Mouse (Mus musculus): ENCODE data around the gene Ak7. TPM values are rescaled to one million over a fixed set of nuclear protein-coding genes. Genes with fewer than 3 reads are reported as not detected.

Ak7 gene
- 0.13 TPM in 2 replicates for polyA plus RNA-seq (2014; fragmentation: Nextera tagmentation; extraction: Ambion mirVana)

DNA sequence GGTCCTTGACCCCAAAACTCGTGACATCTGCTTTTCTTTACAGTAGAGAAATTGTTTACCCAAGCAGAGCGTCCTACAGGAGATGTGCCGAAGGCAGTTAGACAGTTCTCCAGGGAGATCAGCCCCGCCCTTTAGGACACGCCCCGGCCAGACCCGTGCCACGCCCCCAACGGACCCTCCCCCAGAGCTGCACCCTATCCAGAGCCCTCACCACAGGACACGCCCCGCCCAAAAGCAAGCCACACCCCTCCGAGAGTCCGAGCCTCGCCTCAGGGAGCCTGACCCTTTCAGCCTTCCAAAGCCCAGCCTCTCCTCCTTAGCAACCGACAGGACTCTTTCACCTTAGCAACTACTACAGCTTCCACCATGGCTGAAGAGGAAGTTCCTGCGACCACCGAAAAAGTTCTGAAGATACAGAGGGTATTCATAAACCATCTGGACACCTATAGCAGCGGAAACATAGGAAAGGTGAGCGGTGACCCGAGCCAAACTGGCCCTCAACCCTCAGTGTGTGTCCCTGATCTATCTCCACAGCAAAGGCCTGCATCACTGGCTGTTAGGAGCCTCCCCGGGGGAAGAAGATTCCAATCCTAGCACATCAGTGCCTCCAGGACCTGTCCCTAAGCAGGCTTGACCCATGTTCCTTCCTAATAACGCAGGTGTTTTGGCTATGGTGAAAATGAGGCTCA is at the start of gene Ak7:
Gene Ak7 (plus strand): TSS at position 178 of the 689 bp plus-strand sequence.
- no peaks in the 10 kb centered on the region for H3K9me3 ChIP-seq (ENCODE audit: control insufficient read depth, low read length)
- ATAC-seq (replicated peaks; ENCODE audit: low FRiP score) (peak; percentile 78), DNase-seq (ENCODE audit: low spot score) (peak; percentile 87)
- no peak within 1 kb of the TSS for H3K27ac ChIP-seq (ENCODE audit: low read depth, low read length)
- no peak within 1 kb of the TSS for H3K9ac ChIP-seq (ENCODE audit: low read length)
- no peak within 1 kb of the TSS for H3K4me3 ChIP-seq (ENCODE audit: low read depth, low read length)
- 9% methylated on average over 22 of the region's 22 CpGs for WGBS
- peak within 1 kb of the TSS; percentile 31; the same call in 1 of the 2 replicates for H3K4me2 ChIP-seq (ENCODE audit: low read depth, low read length, severe bottlenecking)
- H3K36me3 ChIP-seq (ENCODE audit: control insufficient read depth, insufficient read depth, low read length): no peaks in the 10 kb centered on the region; the same call in 1 of the 2 replicates
- H3K4me1 ChIP-seq (replicated peaks; ENCODE audit: control insufficient read depth, insufficient read depth, low read length): peaks cover 5% of the 10 kb centered on the region
- H3K27me3 ChIP-seq (ENCODE audit: control insufficient read depth, insufficient read depth, low read length): no peaks in the 10 kb centered on the region

DNA sequence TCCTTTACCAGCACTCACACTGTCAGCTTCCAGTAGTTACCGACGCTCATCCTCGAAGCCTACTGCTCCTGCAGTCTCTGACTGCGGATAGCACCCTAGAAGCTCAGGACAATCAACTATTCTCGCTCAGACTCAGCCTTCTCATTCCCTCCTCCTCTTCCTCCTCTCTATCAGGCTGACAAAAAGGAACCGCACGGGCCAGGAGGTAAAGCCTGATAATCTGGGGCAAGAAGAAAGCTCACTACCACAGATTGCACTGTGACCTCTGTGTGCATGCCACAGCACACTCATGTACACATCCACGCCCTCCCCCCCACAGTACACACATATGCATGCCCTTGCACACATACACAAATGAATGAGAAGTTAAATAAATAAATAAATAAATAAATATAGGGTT is 29.5 kb upstream of the Ak7 start:
- Histone ChIP-seq H3K4me1 (replicated peaks; ENCODE audit: control insufficient read depth, insufficient read depth, low read length) (no peaks in the 10 kb centered on the region), H3K9ac (ENCODE audit: low read length) (no peak overlapping the region), H3K9me3 (ENCODE audit: control insufficient read depth, low read length) (no peaks in the 10 kb centered on the region), H3K4me2 (ENCODE audit: low read depth, low read length, severe bottlenecking) (no peak overlapping the region), H3K27ac (ENCODE audit: low read depth, low read length) (no peak overlapping the region), H3K27me3 (ENCODE audit: control insufficient read depth, insufficient read depth, low read length) (no peaks in the 10 kb centered on the region), H3K4me3 (ENCODE audit: low read depth, low read length) (no peak overlapping the region), H3K36me3 (ENCODE audit: control insufficient read depth, insufficient read depth, low read length) (peaks cover 5% of the 10 kb centered on the region)
- WGBS: 91% methylated on average over 8 of the region's 8 CpGs
- ATAC-seq (replicated peaks; ENCODE audit: low FRiP score) (no peak), DNase-seq (ENCODE audit: low spot score) (no peak)

DNA sequence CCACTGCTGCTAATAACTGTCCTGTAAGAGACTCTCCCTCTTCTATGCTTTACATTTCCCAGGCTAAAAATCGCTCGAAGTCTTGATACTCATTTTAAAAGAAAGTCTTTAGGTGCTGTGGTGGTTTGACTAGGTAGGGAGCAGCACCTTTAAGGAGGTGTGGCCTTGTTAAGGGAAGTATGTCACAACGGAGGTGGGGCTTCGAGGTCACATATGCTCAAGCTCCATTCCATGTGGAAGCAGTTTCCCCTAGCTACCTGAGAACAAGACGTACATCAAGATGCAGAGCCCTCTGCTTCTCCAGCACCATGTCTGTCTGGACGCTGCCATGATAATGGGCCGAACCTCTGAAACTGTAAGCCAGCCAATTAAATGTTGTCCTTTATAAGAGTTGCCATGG is 27.6 kb upstream of the Ak7 start:
- Histone ChIP-seq H3K4me3 (ENCODE audit: low read depth, low read length) (no peak overlapping the region), H3K4me2 (ENCODE audit: low read depth, low read length, severe bottlenecking) (no peak overlapping the region)

DNA sequence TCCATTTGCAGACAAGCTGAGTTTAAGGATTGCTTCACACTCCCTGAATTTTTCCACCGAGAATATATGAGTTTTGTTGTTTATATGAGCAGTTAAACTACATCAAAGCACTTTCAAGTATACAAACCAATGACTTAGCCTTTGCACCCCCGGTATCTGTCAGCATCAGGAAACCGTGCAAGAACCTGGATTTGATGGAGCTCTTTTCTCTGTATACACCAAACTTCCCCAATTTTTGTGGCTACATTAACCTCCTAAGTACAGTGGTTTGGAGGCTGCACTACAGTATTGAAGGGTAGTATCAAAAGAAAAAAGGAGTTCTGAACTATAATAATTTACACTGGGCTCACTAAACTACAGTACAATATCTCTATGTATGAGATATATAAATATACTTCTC is 27.0 kb upstream of the Ak7 start:
- no peak overlapping the region for H3K4me3 ChIP-seq (ENCODE audit: low read depth, low read length)

More for the DNA sequence above, 27.6 kb upstream of the Ak7 start:
- DNase-seq (ENCODE audit: low spot score) (no peak), ATAC-seq (replicated peaks; ENCODE audit: low FRiP score) (no peak)
- no peak overlapping the region for H3K27ac ChIP-seq (ENCODE audit: low read depth, low read length)
- 88% methylated on average over 7 of the region's 7 CpGs for WGBS
- peaks cover 3% of the 10 kb centered on the region for H3K36me3 ChIP-seq (ENCODE audit: control insufficient read depth, insufficient read depth, low read length)
- H3K9ac ChIP-seq (ENCODE audit: low read length): no peak overlapping the region
- H3K27me3 ChIP-seq (ENCODE audit: control insufficient read depth, insufficient read depth, low read length): no peaks in the 10 kb centered on the region
- H3K4me1 ChIP-seq (replicated peaks; ENCODE audit: control insufficient read depth, insufficient read depth, low read length): no peaks in the 10 kb centered on the region; the same call in 1 of the 2 replicates
- no peaks in the 10 kb centered on the region for H3K9me3 ChIP-seq (ENCODE audit: control insufficient read depth, low read length)

DNA sequence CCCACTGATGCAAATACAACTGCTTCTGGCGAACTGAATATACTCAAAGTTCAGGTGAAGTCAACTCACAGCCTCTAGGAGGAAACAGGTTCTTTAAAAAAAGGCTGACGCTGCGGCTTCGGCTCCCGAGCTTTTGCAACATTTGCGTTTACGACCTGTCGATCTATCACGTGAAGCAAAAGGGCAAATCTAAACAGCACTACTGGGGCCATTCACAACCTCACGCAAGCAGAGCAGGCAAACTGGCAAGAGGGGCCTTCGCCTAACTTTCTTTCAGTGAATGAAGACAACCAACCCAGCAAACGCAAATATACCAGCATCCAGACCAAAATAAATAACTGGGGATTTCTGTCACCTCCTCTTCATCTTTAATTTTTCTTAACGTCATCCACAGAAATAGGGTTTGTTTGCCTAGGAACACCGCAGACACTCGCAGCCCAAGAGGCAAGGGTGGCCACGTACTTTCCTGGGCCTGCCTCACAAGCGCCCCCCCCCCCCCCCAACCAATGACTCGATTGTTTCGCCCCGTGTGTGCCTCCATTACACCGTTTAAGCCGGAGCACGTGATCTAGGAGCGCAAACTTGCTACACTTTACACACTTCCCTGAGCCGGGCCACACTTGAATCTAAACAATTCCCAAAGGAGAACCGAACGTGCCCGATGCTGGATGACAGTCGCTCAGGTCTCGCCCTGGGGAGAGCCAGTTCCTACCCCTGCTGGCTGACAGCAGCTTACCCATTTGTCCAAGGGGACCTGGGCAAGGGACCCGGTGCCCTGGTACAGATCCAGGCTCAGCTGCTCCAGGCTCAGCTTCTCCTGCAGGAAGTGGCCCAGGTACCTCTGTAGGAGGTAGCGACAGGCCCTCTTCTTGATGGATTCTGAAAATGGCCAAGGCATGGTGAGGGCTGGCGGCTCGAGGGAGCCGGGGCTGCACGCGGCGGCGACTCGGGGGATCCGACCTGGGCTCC is 21.6 kb upstream of the Ak7 start, which contains the start of gene Gskip:
Gene Gskip (plus strand): TSS at position 897 of the 969 bp plus-strand sequence.
- Histone ChIP-seq H3K4me2 (ENCODE audit: low read depth, low read length, severe bottlenecking) (peak within 1 kb of the TSS; percentile 94), H3K27me3 (ENCODE audit: control insufficient read depth, insufficient read depth, low read length) (no peaks in the 10 kb centered on the region), H3K36me3 (ENCODE audit: control insufficient read depth, insufficient read depth, low read length) (no peaks in the 10 kb centered on the region; the same call in 1 of the 2 replicates), H3K4me1 (replicated peaks; ENCODE audit: control insufficient read depth, insufficient read depth, low read length) (peaks cover 6% of the 10 kb centered on the region; the same call in 1 of the 2 replicates), H3K9me3 (ENCODE audit: control insufficient read depth, low read length) (no peaks in the 10 kb centered on the region), H3K9ac (ENCODE audit: low read length) (peak within 1 kb of the TSS; percentile 86), H3K4me3 (ENCODE audit: low read depth, low read length) (peak within 1 kb of the TSS; percentile 91), H3K27ac (ENCODE audit: low read depth, low read length) (peak within 1 kb of the TSS; percentile 81)
- peak; percentile 62 for ATAC-seq (replicated peaks; ENCODE audit: low FRiP score)
- peak; percentile 73 for DNase-seq (ENCODE audit: low spot score)
- 4% methylated on average over 39 of the region's 41 CpGs for WGBS

More for the DNA sequence above, 27.0 kb upstream of the Ak7 start:
- ATAC-seq (replicated peaks; ENCODE audit: low FRiP score): no peak
- H3K9ac ChIP-seq (ENCODE audit: low read length): no peak overlapping the region
- DNase-seq (ENCODE audit: low spot score): no peak
- no peaks in the 10 kb centered on the region; the same call in 1 of the 2 replicates for H3K36me3 ChIP-seq (ENCODE audit: control insufficient read depth, insufficient read depth, low read length)
- no peaks in the 10 kb centered on the region for H3K27me3 ChIP-seq (ENCODE audit: control insufficient read depth, insufficient read depth, low read length)
- H3K4me1 ChIP-seq (replicated peaks; ENCODE audit: control insufficient read depth, insufficient read depth, low read length): no peaks in the 10 kb centered on the region; the same call in 1 of the 2 replicates
- H3K9me3 ChIP-seq (ENCODE audit: control insufficient read depth, low read length): no peaks in the 10 kb centered on the region
- no peak overlapping the region for H3K27ac ChIP-seq (ENCODE audit: low read depth, low read length)
- H3K4me2 ChIP-seq (ENCODE audit: low read depth, low read length, severe bottlenecking): no peak overlapping the region
- 93% methylated on average over 3 of the region's 3 CpGs for WGBS

DNA sequence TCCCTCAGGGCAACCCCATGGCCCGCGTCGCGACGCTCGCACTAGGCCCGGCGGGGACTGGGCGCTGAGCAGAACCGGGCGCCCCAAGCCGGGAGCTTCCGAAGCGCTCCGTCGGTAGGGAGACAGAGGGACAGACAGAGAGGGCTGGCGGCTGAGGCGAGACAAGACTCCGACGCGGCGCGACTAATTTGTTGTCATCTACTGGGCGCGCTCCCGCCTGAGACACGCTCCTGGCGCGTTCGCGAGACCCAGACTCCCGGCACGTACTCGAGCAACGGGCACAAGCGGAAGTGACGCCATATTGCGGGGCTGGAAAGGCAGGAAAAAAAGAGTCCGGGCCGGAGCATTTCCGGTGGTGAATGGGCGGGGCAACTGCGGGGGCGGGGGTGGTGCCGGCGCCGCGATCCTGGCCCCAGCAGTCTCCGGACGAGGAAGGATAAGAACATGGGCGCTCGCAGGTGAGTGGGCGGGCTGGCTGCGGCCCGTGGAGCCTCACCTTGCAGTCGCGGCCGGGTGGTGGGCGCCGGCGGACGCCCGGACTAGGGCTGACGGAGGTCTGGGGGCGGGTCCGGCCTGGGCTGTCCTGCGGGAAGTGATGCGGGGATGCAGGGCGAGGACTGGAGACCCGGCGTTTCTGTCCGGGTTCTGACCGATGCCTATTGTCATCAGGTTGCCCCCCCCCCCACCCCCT is 20.6 kb upstream of the Ak7 start, which contains the start of gene Atg2b:
Gene Atg2b (minus strand): TSS at position 211 of the 691 bp plus-strand sequence.
- peak within 1 kb of the TSS; percentile 81 for H3K27ac ChIP-seq (ENCODE audit: low read depth, low read length)
- no peaks in the 10 kb centered on the region for H3K27me3 ChIP-seq (ENCODE audit: control insufficient read depth, insufficient read depth, low read length)
- H3K9ac ChIP-seq (ENCODE audit: low read length): peak within 1 kb of the TSS; percentile 86
- H3K9me3 ChIP-seq (ENCODE audit: control insufficient read depth, low read length): no peaks in the 10 kb centered on the region
- ATAC-seq (replicated peaks; ENCODE audit: low FRiP score) (peak; percentile 91), DNase-seq (ENCODE audit: low spot score) (peak; percentile 98)
- H3K4me1 ChIP-seq (replicated peaks; ENCODE audit: control insufficient read depth, insufficient read depth, low read length): peaks cover 6% of the 10 kb centered on the region; the same call in 1 of the 2 replicates
- H3K36me3 ChIP-seq (ENCODE audit: control insufficient read depth, insufficient read depth, low read length): no peaks in the 10 kb centered on the region; the same call in 1 of the 2 replicates
- WGBS: under 1% methylated on average over 71 of the region's 73 CpGs
- peak within 1 kb of the TSS; percentile 94 for H3K4me2 ChIP-seq (ENCODE audit: low read depth, low read length, severe bottlenecking)
- peak within 1 kb of the TSS; percentile 91 for H3K4me3 ChIP-seq (ENCODE audit: low read depth, low read length)

DNA sequence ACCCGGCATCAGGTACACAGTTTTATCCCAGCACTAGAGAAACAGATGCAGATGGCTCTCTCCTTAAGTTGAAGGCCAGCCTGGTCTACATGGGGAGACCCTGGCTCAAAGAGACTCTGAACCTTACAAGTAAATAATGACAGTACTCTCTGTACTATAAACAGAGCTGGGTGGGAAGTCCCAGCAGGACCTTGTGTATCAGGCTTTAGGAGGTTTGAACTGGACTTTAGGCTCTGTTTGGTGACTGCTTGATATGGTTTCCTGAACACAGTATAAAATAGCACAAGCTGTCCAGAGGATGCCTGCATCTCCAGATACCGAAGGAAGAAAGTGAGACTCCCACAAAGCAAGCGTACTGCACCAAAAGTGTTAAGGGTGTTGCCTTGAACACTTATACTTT is 19.0 kb upstream of the Ak7 start:
- H3K9me3 ChIP-seq (ENCODE audit: control insufficient read depth, low read length): no peaks in the 10 kb centered on the region
- no peaks in the 10 kb centered on the region for H3K27me3 ChIP-seq (ENCODE audit: control insufficient read depth, insufficient read depth, low read length)
- H3K4me3 ChIP-seq (ENCODE audit: low read depth, low read length): no peak overlapping the region
- no peak for DNase-seq (ENCODE audit: low spot score)
- H3K9ac ChIP-seq (ENCODE audit: low read length): no peak overlapping the region
- no peak for ATAC-seq (replicated peaks; ENCODE audit: low FRiP score)
- no peaks in the 10 kb centered on the region; the same call in 1 of the 2 replicates for H3K36me3 ChIP-seq (ENCODE audit: control insufficient read depth, insufficient read depth, low read length)
- H3K4me1 ChIP-seq (replicated peaks; ENCODE audit: control insufficient read depth, insufficient read depth, low read length): peaks cover 6% of the 10 kb centered on the region; the same call in 1 of the 2 replicates
- H3K4me2 ChIP-seq (ENCODE audit: low read depth, low read length, severe bottlenecking): no peak overlapping the region
- H3K27ac ChIP-seq (ENCODE audit: low read depth, low read length): no peak overlapping the region
- WGBS: 84% methylated on average over 3 of the region's 3 CpGs

DNA sequence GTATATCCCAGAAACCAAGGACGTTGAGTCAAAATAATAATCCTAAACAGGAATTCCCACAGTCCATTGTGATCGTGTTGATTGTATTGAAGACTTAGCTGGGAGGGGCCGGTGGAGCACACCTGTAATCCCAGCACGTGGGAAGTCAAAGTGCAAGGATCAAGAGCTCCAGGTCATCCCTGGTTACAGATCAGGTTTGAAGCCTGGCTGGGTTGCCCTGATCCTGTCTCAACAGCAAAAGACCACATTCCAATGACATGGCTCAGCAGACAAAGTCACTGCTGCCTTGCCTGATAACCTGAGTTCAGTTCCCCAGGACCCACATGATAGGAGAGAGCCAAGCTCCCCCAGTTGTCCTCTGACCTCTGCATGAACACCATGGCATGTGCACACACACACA is 18.4 kb upstream of the Ak7 start:
- Histone ChIP-seq H3K4me1 (replicated peaks; ENCODE audit: control insufficient read depth, insufficient read depth, low read length) (peaks cover 6% of the 10 kb centered on the region; the same call in 1 of the 2 replicates), H3K4me2 (ENCODE audit: low read depth, low read length, severe bottlenecking) (no peak overlapping the region), H3K27ac (ENCODE audit: low read depth, low read length) (no peak overlapping the region), H3K36me3 (ENCODE audit: control insufficient read depth, insufficient read depth, low read length) (no peaks in the 10 kb centered on the region; the same call in 1 of the 2 replicates), H3K9me3 (ENCODE audit: control insufficient read depth, low read length) (no peaks in the 10 kb centered on the region), H3K9ac (ENCODE audit: low read length) (no peak overlapping the region), H3K27me3 (ENCODE audit: control insufficient read depth, insufficient read depth, low read length) (no peaks in the 10 kb centered on the region), H3K4me3 (ENCODE audit: low read depth, low read length) (no peak overlapping the region)
- DNase-seq (ENCODE audit: low spot score): no peak
- 92% methylated on average over 4 of the region's 4 CpGs for WGBS
- ATAC-seq (replicated peaks; ENCODE audit: low FRiP score): no peak

All from forebrain, embryonic 11.5 days (tissue).